Mouse (Mus musculus): ENCODE results near the gene Rufy1. TPM values are rescaled to one million over a fixed set of nuclear protein-coding genes. Genes with fewer than 3 reads are reported as not detected.

Gene Rufy1
- polyA plus RNA-seq (2011; ENCODE audit: insufficient read depth, insufficient read length, low replicate concordance, missing spikeins), result 7.7 and 12.5 TPM in 2 replicates

DNA sequence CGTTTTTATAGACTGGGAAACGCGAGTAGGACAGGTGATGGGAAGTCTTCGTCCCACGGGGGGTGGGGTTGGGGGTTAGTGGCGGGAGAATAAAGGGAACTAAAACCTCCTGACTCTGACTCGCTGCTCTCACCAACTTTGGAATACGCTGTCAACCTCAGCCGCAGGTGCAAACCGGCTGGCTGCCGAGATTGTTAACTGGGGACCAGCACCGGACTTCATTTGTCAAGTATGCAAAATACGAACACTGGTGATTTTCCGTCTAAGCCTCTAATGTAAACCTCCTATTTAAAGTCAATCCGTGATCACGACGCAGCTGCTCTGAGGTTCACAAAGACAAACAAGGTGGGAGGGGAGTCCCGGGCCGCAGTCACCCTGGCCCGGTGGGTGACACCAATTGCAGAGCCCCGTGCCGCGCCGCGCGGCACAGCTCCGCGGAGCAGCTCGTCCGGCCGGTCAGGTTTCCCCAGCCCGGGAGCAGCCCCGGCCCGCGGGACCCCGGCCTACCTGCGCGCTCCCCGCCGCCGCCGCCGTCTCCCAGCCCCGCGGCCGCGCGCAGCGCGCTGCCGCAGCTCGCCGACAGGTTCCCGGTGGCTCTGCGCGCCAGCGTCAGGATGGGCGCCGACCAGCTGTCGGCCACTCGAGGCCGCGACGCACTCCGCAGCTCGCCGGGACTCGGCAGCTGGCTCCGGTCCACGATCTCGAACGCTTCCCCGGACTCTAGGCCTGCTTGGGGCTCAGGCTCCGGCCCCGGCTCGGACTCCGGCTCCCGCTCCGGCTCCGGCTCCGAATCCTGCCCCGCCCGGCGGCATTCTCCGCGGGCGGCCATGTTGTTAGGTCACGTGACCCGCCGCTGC, at the start of gene Rufy1:
Rufy1 (minus strand) TSS at position 849 of the 857 bp plus-strand sequence.
- WGBS, result under 1% methylated on average over 90 of the region's 90 CpGs
- peaks cover 5% of the 10 kb centered on the region for H3K4me1 ChIP-seq (ENCODE audit: control insufficient read depth, insufficient read depth, low read length)
- H3K4me3 ChIP-seq (replicated peaks; ENCODE audit: control insufficient read depth, low read depth, low read length), result peak within 1 kb of the TSS; percentile 82
- H3K27ac ChIP-seq (ENCODE audit: control insufficient read depth, insufficient read depth, low read depth, low read length, poor library complexity), result peak within 1 kb of the TSS; percentile 99
- TF ChIP-seq POLR2A (IDR thresholded peaks at IDR 0.05; ENCODE audit: borderline replicate concordance, control insufficient read depth, low read depth, low read length) (peak; percentile 67; the same call in 1 of the 2 replicates), CTCF (IDR thresholded peaks at IDR 0.05; ENCODE audit: control insufficient read depth, insufficient read depth, low read length) (no peak)

DNA sequence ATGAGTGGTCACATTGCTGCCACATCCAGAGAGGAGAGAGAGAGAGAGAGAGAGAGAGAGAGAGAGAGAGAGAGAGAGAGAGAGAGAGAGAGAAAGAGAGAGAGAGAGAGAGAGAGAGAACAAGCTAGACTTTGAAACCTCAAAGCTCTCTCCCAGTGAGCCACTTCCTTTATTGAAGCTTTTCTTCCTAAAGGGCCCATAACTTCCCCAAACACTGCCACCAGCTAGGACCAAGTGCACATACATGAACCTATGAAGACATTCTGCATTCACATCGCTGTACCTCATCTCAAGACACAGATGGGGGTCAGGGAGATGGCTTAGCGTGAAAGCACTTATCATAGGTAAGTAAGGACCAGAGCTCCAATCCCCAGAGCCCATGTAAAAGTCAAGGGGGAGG, 47.1 kb upstream of the Rufy1 start:
- TF ChIP-seq POLR2A (IDR thresholded peaks at IDR 0.05; ENCODE audit: borderline replicate concordance, control insufficient read depth, low read depth, low read length), result no peak
- TF ChIP-seq CTCF (IDR thresholded peaks at IDR 0.05; ENCODE audit: control insufficient read depth, insufficient read depth, low read length), result no peak
- Histone ChIP-seq H3K4me3 (replicated peaks; ENCODE audit: control insufficient read depth, low read depth, low read length) (no peak overlapping the region), H3K4me1 (ENCODE audit: control insufficient read depth, insufficient read depth, low read length) (no peaks in the 10 kb centered on the region), H3K27ac (ENCODE audit: control insufficient read depth, insufficient read depth, low read depth, low read length, poor library complexity) (no peak overlapping the region)
- 63% methylated on average over 2 of the region's 2 CpGs for WGBS

GRCm38 (mm10) chr11:50477486-50478070, 46.7 kb upstream of the Rufy1 start:
- no peaks in the 10 kb centered on the region for H3K4me1 ChIP-seq (ENCODE audit: control insufficient read depth, insufficient read depth, low read length)
- H3K4me3 ChIP-seq (replicated peaks; ENCODE audit: control insufficient read depth, low read depth, low read length), result no peak overlapping the region
- 64% methylated on average over 11 of the region's 11 CpGs for WGBS
- TF ChIP-seq CTCF (IDR thresholded peaks at IDR 0.05; ENCODE audit: control insufficient read depth, insufficient read depth, low read length), result no peak
- TF ChIP-seq POLR2A (IDR thresholded peaks at IDR 0.05; ENCODE audit: borderline replicate concordance, control insufficient read depth, low read depth, low read length), result no peak
- no peak overlapping the region for H3K27ac ChIP-seq (ENCODE audit: control insufficient read depth, insufficient read depth, low read depth, low read length, poor library complexity)

DNA sequence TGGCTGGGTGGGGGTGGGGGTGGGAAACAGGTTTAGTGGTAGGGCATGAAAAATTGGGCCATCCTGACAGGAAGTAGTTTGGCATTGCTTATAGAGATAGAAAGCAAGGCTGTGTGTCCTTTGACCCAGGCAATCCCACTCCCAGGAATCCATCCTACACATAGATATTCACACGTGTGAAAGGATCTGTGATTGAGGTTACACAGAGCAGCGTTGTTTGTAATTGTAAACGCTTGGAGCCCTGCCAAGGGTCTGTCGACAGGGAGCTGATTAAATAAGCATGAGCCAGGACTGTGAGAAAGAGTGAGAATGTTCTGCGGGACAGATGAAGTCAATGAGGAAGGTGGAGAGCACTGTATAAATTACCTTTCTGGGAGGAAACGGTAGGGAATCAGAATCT, 46.0 kb upstream of the Rufy1 start:
- WGBS, result 71% methylated on average over 6 of the region's 6 CpGs
- TF ChIP-seq CTCF (IDR thresholded peaks at IDR 0.05; ENCODE audit: control insufficient read depth, insufficient read depth, low read length) (no peak), POLR2A (IDR thresholded peaks at IDR 0.05; ENCODE audit: borderline replicate concordance, control insufficient read depth, low read depth, low read length) (no peak)
- Histone ChIP-seq H3K4me1 (ENCODE audit: control insufficient read depth, insufficient read depth, low read length) (no peaks in the 10 kb centered on the region), H3K27ac (ENCODE audit: control insufficient read depth, insufficient read depth, low read depth, low read length, poor library complexity) (no peak overlapping the region), H3K4me3 (replicated peaks; ENCODE audit: control insufficient read depth, low read depth, low read length) (no peak overlapping the region)

GRCm38 (mm10) chr11:50473933-50474332, 43.0 kb upstream of the Rufy1 start:
- Histone ChIP-seq H3K27ac (ENCODE audit: control insufficient read depth, insufficient read depth, low read depth, low read length, poor library complexity) (no peak overlapping the region), H3K4me3 (replicated peaks; ENCODE audit: control insufficient read depth, low read depth, low read length) (no peak overlapping the region), H3K4me1 (ENCODE audit: control insufficient read depth, insufficient read depth, low read length) (no peaks in the 10 kb centered on the region)
- WGBS, result 18% methylated on average over 1 of the region's 1 CpGs
- TF ChIP-seq POLR2A (IDR thresholded peaks at IDR 0.05; ENCODE audit: borderline replicate concordance, control insufficient read depth, low read depth, low read length) (no peak), CTCF (IDR thresholded peaks at IDR 0.05; ENCODE audit: control insufficient read depth, insufficient read depth, low read length) (no peak)

GRCm38 (mm10) chr11:50472161-50472939, 41.4 kb upstream of the Rufy1 start:
- H3K4me3 ChIP-seq (replicated peaks; ENCODE audit: control insufficient read depth, low read depth, low read length), result no peak overlapping the region
- 87% methylated on average over 11 of the region's 11 CpGs for WGBS
- no peak for TF ChIP-seq POLR2A (IDR thresholded peaks at IDR 0.05; ENCODE audit: borderline replicate concordance, control insufficient read depth, low read depth, low read length)
- TF ChIP-seq CTCF (IDR thresholded peaks at IDR 0.05; ENCODE audit: control insufficient read depth, insufficient read depth, low read length), result no peak

DNA sequence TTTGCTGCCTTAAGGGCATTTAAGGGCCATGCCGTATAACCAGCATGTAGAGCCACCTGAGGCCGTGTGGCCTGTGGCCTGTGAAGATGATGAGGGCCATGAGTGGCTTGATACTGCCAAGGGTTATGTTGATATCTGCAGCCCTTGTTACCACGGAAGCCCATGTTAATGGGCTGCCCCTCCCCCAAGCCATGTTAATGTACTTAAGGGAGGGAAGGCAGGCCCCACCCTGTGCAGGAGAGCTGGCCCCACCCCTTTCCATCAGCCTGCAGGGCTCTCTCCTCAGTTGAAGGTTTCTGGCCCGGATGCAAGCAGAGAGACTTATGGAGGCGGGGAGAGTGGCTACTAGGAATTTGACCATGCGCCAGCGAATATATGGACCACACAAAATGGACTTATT, 30.6 kb upstream of the Rufy1 start:
- TF ChIP-seq CTCF (IDR thresholded peaks at IDR 0.05; ENCODE audit: control insufficient read depth, insufficient read depth, low read length), result no peak
- Histone ChIP-seq H3K4me1 (ENCODE audit: control insufficient read depth, insufficient read depth, low read length) (no peaks in the 10 kb centered on the region), H3K27ac (ENCODE audit: control insufficient read depth, insufficient read depth, low read depth, low read length, poor library complexity) (no peak overlapping the region), H3K4me3 (replicated peaks; ENCODE audit: control insufficient read depth, low read depth, low read length) (no peak overlapping the region)
- WGBS, result 75% methylated on average over 7 of the region's 7 CpGs

More at GRCm38 (mm10) chr11:50472161-50472939, 41.4 kb upstream of the Rufy1 start:
- H3K4me1 ChIP-seq (ENCODE audit: control insufficient read depth, insufficient read depth, low read length), result no peaks in the 10 kb centered on the region
- no peak overlapping the region for H3K27ac ChIP-seq (ENCODE audit: control insufficient read depth, insufficient read depth, low read depth, low read length, poor library complexity)

GRCm38 (mm10) chr11:50459250-50459649, 28.3 kb upstream of the Rufy1 start:
- 57% methylated on average over 2 of the region's 2 CpGs for WGBS
- TF ChIP-seq POLR2A (IDR thresholded peaks at IDR 0.05; ENCODE audit: borderline replicate concordance, control insufficient read depth, low read depth, low read length), result no peak
- no peak for TF ChIP-seq CTCF (IDR thresholded peaks at IDR 0.05; ENCODE audit: control insufficient read depth, insufficient read depth, low read length)
- no peak overlapping the region for H3K4me3 ChIP-seq (replicated peaks; ENCODE audit: control insufficient read depth, low read depth, low read length)

More at GRCm38 (mm10) chr11:50459250-50459649, 28.3 kb upstream of the Rufy1 start:
- Histone ChIP-seq H3K4me1 (ENCODE audit: control insufficient read depth, insufficient read depth, low read length) (no peaks in the 10 kb centered on the region), H3K27ac (ENCODE audit: control insufficient read depth, insufficient read depth, low read depth, low read length, poor library complexity) (no peak overlapping the region)

Data from bone marrow, adult 2 months (tissue).